Mouse (Mus musculus) left cerebral cortex, postnatal 25 days (tissue): ENCODE data around the gene 2700049A03Rik. TPM values are rescaled to one million over a fixed set of nuclear protein-coding genes. Genes with fewer than 3 reads are reported as not detected.

ENCODE experiments used
- DNase-seq, 2 experiments: peaks; one replicate each; pipeline ENCODE4 v3.0.0; 2022; ENCODE audit warnings: low spot score in 2 of 2, mixed read lengths in 1 of 2
- intact Hi-C: fragments of 180-260 bp; cut with DNase I; formaldehyde crosslinking; loops from one replicate; pipeline ENCODE4 v1.15.1; 2025
- total RNA-seq, 2 experiments: library from RNA; stranded (reverse); gene quantifications; 2 replicates each; pipeline ENCODE4 v1.2.3; 2021

Gene 2700049A03Rik
- total RNA-seq, 2 experiments from 2014 or later: 5.2 TPM

- intact Hi-C loops: no loop called here
- DNase-seq: no peak
Observed at GRCm38 (mm10) chr12:71164410-71164809, 27.8 kb downstream of the 2700049A03Rik start.

GRCm38 (mm10) chr12:71169911-71170310 lies 33.3 kb downstream of the 2700049A03Rik start:
- intact Hi-C loops: no loop called here
- no peak for DNase-seq

- intact Hi-C loops: no loop called here
- DNase-seq: no peak
Observed at GRCm38 (mm10) chr12:71183736-71184135, 47.1 kb downstream of the 2700049A03Rik start.

- DNase-seq: no peak
- intact Hi-C loops: no loop called here
Observed at GRCm38 (mm10) chr12:71184396-71184795, 47.7 kb downstream of the 2700049A03Rik start.

- no peak for DNase-seq
- intact Hi-C loops: no loop called here
Observed at GRCm38 (mm10) chr12:71192705-71193104, 56.1 kb downstream of the 2700049A03Rik start.

- DNase-seq: peak; percentile 20 to 57
Observed at GRCm38 (mm10) chr12:71197671-71198070, 61.0 kb downstream of the 2700049A03Rik start.

GRCm38 (mm10) chr12:71201753-71202152 lies 65.1 kb downstream of the 2700049A03Rik start:
- intact Hi-C loops: no loop called here
- DNase-seq: no peak

More at GRCm38 (mm10) chr12:71197671-71198070, 61.0 kb downstream of the 2700049A03Rik start:
- intact Hi-C loops: loop anchor here (2.0 to 5.0 kb wide), 3 partner anchors 110 to 565 kb away; partner anchors contain the start of gene Dact1

GRCm38 (mm10) chr12:71204303-71204702 lies 67.7 kb downstream of the 2700049A03Rik start:
- DNase-seq: no peak
- intact Hi-C loops: no loop called here

- intact Hi-C loops: no loop called here
- no peak for DNase-seq
Observed at GRCm38 (mm10) chr12:71217191-71217590, 80.5 kb downstream of the 2700049A03Rik start.

- peak in 1 of 2 experiments; percentile 8 for DNase-seq
- intact Hi-C loops: no loop called here
Observed at GRCm38 (mm10) chr12:71217866-71218522, 81.3 kb downstream of the 2700049A03Rik start.

- DNase-seq: no peak
- intact Hi-C loops: no loop called here
Observed at GRCm38 (mm10) chr12:71222761-71223160, 86.1 kb downstream of the 2700049A03Rik start.

- intact Hi-C loops: no loop called here
- no peak for DNase-seq
Observed at GRCm38 (mm10) chr12:71227769-71228168, 91.1 kb downstream of the 2700049A03Rik start.

GRCm38 (mm10) chr12:71228925-71229649 lies 92.4 kb downstream of the 2700049A03Rik start:
- intact Hi-C loops: no loop called here
- no peak for DNase-seq

GRCm38 (mm10) chr12:71231561-71231960 lies 94.9 kb downstream of the 2700049A03Rik start:
- DNase-seq: no peak
- intact Hi-C loops: no loop called here

GRCm38 (mm10) chr12:71233426-71233825 lies 96.8 kb downstream of the 2700049A03Rik start:
- intact Hi-C loops: no loop called here

GRCm38 (mm10) chr12:71237074-71237473 lies 100.4 kb downstream of the 2700049A03Rik start:
- intact Hi-C loops: no loop called here
- no peak for DNase-seq

More at GRCm38 (mm10) chr12:71233426-71233825, 96.8 kb downstream of the 2700049A03Rik start:
- no peak for DNase-seq

GRCm38 (mm10) chr12:71242791-71243190 lies 106.1 kb downstream of the 2700049A03Rik start:
- intact Hi-C loops: no loop called here
- DNase-seq: no peak

- no peak for DNase-seq
- intact Hi-C loops: no loop called here
Observed at GRCm38 (mm10) chr12:71244766-71245390, 108.2 kb downstream of the 2700049A03Rik start.

- no peak for DNase-seq
- intact Hi-C loops: no loop called here
Observed at GRCm38 (mm10) chr12:71247191-71247590, 110.5 kb downstream of the 2700049A03Rik start.

- intact Hi-C loops: no loop called here
- DNase-seq: peak in 1 of 2 experiments; percentile 40
Observed at GRCm38 (mm10) chr12:71249348-71249747, 112.7 kb downstream of the 2700049A03Rik start.
